Mouse (Mus musculus) gastrocnemius, adult 8-10 months (tissue): Measurements from ENCODE around the gene Isg20l2. TPM values are rescaled to one million over a fixed set of nuclear protein-coding genes. Genes with fewer than 3 reads are reported as not detected.
A peak's percentile ranks its signal among the peaks of the same experiment; 100 is the strongest.

ENCODE experiments used
- DNase-seq, 2 experiments: peaks; one replicate each; pipeline ENCODE4 v3.0.0; 2022; ENCODE audit warnings: low spot score in 2 of 2
- total RNA-seq, 4 experiments: library from RNA; stranded (reverse); gene quantifications; 2 replicates each; pipeline ENCODE4 v1.2.4; 2022

Isg20l2 gene
- total RNA-seq, 4 experiments from 2014 or later, result 5.8 to 7.6 (median 7.2) TPM

DNA sequence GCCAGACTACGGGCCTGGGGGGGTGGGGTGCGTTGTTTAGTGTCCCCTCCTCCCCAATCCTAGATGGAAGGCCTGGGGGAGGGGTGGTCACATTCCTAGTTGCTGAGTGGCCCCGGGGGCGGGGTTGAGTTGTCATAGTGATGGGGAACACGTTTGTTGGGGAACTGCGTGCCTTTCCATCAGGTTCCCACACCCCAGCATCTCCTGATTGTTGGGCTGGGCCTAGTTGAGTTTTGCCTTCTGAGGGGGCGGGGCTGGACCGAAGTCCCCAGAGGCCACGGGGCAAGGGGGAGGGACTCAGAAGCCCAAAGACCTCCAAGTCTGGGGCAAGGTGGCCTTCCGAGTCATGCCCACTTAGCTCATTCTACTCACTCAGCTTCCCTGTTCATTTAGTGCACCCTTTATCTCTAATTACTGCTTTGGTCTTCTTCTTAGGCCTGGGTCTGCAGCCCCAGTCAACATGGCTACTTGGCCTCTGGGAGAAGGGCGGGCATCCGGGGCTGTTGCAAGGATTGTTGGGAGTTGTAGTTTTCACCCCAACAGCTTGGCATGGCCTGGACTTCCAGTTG is 19.5 kb upstream of the Isg20l2 start:
- peak; percentile 80 to 83 for DNase-seq

DNA sequence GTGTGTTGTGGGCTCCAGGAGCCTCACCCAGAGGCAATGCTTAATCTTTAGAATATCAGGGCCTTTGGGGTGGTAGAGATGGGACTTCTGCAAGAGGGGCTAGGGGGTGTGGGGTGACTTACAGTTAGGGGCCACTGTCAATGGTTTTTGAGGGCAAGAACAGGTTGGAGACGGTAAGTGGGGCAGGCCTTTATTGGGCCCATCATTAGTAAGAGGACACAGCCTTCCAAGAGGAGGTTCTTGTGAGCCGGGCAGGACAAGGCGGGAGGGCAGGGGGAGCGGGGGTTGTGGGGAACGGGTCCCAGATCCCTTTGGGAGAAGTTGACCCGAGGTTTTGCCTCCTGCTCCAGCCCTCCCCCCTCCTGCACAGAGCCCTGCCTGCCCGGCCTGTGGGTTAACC is 16.6 kb upstream of the Isg20l2 start:
- no peak for DNase-seq

DNA sequence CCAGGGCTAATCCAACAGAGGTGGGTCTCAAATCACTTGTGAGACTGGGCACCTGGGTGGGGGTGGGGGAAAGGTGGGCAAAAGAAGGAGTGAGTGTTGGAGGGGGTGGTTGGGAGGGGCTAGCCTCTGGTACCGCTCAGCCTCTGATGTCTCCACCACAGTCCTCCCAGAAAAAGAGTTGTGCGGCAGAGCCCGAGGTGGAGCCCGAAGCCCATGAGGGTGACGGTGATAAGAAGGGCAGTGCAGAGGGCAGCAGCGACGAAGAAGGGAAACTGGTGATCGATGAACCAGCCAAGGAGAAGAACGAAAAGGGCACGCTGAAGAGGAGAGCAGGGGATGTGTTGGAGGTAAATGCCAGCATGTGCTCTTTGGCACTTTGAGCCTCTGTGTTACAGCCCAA is 16.2 kb upstream of the Isg20l2 start:
- DNase-seq, result no peak

DNA sequence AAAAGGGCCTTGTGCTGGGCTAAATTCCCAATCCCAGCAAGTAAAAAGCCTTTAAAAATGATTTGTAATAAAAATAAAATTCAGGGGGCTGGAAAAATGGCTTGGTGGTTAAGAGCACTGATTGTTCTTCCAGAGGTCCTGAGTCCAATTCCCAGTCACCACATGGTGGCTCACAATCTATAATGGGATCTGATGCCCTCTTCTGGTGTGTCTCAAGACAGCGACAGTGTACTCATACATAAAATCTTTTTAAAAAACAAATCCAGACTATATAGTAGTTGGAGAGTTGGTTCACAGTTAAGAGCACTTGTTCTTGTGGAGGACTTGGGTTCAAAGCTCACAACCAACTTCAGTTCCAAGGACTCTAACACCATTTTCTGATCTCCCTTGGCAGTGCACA is 13.1 kb upstream of the Isg20l2 start:
- DNase-seq, result no peak

DNA sequence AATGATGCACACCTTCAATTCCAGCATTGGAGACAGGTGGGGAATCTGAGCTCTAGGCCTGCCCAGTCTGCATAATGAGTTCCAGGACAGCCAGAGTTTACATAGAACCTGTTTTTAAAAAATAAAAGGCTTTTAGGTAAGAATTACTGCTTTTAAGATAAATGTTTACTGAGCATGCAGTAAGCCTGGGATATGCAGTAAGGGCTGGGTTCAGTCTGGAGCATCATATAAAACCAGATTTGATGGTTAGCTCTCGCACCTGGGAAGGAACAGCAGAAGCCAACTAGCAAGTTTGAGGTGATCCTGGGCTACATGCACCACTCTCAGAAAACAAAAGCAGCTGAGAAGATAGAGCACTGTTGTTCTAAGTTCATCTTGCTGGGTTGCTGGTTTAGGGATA is 11.6 kb upstream of the Isg20l2 start:
- DNase-seq, result no peak

DNA sequence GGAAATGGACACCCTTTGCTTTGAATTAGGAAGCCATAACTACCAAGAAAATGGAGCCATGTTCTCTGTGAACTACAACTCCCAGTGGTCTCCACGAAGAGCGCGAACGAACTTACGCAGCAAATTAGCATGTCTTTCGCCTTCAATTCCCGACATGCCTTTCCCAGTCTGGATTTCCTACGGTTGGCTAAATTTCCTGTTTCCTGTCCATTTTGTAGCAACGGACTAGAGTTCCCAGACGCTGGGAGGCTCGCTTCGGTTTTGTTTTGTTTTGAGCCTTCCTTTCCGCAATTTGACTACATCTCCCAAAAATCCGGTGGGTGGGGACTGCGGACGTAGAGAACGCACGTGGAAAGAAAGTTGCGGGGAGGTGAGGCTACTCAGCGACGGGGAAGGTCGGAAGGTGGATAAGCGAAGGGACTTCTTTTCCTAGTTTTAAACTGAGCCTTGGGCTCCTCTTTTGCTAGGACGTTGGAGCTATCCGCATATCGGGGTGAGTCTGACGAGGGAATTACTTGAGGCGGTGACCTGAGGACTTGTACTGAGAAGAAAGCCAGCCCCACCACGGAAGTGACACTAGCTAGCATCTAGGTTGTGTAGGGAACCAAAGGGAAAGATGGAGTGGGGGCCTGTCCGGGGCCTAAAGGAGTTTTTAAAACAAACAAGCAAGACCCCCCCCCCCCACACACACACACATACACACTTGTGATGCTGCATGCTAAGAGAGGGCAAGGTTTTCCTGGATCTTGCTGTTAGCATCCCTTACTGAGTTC is 10.6 kb upstream of the Isg20l2 start, which contains the start of gene Mrpl24:
Mrpl24 (plus strand) TSS at position 171 of the 773 bp plus-strand sequence.
- DNase-seq, result peak; percentile 57 to 62

DNA sequence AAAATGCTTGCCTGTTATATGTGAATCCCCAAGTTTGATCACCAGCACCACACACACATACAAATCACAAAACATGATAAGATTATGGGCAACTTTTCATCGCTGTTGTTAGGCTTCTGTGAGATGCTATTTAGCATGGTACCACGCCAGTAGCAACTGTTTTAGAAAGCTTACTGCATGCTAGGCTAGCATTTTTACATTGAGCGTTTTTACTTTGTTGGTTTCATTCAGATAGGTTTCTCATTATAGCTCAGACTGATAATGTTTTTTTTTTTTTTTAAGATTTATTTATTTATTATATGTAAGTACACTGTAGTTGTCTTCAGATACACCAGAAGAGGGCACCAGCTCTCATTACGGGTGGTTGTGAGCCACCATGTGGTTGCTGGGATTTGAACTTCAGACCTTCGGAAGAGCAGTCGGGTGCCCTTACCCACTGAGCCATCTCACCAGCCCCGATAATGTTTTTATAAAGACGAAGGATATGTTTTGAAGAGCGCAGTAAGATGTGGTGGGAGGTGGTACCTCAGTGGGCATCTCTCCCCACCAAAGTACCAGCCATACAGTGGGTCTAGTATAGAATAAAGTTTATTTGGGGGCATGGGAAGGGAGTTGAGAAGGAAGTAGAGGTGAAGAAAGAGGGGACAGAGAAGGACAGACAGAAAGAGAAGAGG is 9.7 kb upstream of the Isg20l2 start:
- no peak for DNase-seq

DNA sequence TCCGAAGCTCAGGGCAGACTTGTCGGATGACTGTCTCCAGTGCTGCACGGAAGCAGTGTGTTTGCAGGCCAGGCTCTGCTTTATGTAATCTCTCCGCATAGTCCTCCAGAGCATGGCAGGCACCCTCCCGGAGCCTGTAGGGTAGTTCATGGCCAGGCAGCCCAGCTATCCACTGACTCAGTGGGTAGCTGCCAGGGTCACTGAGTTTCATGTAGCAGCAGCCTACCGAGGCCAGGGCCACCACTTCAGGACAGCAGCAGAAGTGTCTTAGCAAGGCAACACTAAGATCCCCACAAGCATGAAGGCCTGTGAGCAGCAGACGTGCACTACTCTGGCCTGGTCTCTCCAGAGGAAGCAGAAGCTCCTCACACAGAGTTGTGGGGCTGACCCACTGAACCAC is 5.1 kb upstream of the Isg20l2 start:
- DNase-seq, result no peak

DNA sequence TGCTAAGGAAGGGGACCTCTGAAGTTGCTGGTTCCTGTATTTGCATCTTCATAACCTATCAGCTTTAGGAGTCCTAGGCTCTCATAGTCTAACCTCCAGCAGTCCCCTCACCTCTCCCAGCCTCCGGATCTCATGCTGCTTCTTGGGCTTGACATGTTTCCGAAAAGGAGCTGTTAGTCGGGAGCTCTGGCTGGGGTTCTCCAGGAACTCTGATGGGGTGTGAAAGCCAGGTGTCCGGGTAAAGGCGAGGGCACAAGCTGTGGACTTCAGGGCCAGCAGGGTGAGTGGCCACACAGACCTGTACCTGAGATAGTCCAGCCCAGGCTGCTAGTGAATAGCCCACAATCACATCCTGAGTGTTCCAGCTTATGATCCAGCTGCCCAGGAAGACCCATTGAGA is 2.7 kb upstream of the Isg20l2 start:
- no peak for DNase-seq

DNA sequence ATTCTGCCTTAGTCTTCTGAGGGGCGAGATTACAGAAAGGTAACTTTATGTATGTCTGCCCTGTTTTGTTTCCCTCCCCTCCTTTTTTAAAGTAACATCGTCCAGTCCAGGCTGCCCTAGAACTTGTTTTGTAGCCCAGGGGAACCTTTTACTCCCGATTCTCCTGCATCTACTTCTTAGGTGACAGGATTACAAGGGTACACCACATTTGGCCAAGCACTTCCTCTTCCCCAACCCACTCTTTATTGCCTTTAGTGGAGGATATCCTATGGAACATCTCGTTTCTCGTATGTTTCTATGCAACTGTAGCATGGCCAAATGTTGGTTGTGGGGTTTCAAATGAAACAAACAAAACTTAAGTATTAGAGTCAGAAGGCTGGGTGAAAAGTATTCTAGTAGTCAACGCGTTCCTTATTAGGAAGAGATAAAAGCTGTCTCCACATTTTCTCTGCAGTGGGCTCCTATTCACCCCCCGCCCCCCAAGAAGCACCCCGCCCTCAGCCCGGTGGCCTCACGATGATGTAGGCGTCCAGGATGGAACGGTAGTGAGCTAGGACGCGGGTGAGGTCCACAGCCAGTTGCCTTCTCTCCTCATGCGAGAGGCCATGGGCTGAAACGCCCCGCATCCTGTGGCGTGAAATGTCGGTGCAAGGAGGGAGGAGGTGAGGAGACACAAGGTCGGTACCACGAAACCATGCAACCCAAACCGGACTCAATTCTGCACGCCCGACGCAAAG is 605 bp upstream of the Isg20l2 start:
- no peak for DNase-seq

DNA sequence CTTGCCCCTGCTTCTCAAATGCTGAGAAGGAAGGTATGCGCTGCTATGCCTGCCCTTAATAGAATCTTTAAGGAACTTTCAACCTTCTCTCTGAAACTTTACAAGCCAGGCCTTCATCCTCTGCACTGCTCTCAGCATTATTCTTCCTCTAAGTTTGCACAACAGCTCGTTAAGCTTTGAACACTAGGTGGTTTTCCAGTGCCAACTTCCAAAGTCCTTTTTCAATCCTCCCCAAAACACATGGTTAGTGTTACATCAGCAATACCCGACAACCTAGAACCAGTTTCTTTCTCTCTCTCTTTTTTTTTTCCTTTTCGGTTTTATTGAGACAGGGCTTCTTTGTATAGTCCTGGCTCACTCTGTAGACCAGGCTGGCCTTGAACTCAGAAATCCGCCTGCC is 3.9 kb downstream of the Isg20l2 start:
- no peak for DNase-seq

DNA sequence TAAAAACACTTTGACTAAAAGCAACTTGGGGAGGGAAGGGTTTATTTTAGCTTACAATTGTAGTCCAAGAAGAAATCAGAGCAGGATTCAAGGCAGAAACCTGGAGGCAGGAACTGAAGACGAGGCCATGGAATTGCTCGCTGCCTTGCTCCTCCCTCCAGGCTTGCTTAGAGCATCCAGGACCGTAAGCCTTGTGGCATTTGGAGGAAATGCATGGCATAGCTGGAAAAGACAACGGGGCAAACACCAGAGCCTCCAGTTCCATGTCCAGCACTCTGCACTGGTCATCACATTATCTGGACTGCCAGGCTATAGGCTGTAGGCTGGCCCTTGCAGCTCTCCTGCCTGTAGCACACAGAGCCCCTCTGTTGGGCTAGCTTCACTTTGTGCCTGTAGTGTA is 4.4 kb downstream of the Isg20l2 start:
- DNase-seq, result no peak

DNA sequence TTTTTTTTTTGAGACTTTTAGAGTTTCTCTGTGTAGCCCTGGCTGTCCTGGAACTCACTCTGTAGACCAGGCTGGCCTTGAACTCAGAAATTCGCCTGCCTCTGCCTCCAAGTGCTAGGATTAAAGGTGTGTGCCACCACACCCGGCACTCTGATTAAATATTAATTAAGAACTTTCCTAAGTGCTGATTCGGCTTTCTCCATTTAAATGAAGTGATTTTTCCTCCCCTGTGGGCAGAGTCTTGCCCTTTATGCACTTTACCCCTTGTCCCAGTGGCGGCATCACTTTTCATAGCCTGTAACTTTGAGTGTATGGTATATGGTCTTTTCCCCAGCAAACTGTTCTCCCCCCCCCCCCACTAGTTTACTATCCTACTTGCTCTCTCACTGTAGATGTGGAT is 5.1 kb downstream of the Isg20l2 start:
- no peak for DNase-seq

DNA sequence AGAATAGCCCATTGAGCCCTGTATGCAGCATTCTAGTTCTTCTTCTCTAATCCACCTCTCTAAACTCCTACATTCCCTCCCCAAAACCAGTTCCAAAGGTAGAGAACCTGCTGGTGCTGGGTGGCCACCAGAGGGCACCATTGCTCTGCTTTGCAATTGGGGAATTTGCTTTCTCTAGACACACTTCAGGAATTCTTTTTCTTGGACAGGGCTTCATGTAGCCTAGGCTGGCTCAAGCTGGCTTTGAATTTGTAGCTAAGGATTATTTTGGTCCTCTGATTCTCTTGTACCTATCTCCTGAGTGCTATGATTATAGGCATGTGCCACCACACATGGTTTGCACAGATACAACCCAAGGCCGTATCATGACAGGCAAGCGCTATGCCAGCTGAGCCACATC is 5.7 kb downstream of the Isg20l2 start:
- DNase-seq, result peak in 1 of 2 experiments; percentile 32

DNA sequence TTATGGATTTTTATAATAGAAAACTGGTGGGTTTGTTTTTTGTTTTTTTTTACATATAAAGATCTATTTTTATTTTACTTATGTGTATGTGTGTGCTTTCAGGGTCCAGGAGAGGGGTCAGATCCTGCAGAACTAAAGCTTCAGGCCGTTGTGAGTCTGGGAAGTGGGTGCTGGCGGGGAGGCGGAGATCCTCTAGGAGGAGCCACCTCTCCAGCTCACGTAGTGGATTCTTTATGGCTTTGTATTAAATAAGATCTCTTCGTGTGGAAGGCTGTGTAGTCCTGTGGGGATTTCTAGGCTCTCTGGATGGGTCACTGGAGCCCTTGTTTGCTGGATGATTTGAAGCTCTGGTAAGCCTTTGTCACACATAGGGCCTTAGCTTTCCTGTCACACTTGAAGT is 10.5 kb downstream of the Isg20l2 start:
- DNase-seq, result no peak

DNA sequence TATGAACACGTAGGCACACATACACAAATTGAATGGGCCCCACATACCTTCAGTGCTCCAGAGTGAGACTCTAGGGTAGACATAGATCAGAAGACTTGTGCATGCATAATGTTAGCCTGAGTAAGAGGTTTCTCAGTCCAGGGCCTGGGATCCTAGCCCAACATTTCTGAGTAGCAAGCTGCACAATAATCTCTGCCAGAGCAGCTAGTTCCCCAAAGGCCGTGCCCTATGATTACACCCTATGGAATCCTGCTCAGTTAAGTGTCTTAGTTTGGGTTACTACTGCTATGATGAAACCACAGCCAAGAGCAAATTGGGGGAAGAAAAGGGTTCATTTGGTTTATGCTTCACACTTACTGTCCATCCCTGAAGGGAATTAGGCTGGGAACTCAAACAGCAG is 12.4 kb downstream of the Isg20l2 start:
- DNase-seq, result no peak

DNA sequence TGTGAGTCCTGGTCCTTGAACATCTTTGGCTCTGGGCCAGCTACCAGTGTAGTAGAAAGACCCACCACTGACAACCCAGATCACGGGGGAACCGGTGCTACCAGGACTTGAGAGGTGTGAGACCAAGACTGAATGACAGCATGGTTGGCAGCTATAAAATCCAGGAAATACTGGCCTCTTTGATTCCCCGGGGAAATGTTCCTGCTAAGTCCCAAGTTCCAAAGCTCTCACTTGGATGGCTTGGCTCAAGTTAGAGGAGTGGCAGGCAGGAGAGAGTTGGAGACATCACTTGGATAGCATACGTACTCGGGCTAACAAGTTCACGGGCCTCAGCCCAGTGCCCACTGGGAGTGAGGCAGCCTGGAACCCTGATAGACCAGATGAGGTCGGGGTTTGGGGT is 13.5 kb downstream of the Isg20l2 start:
- no peak for DNase-seq

DNA sequence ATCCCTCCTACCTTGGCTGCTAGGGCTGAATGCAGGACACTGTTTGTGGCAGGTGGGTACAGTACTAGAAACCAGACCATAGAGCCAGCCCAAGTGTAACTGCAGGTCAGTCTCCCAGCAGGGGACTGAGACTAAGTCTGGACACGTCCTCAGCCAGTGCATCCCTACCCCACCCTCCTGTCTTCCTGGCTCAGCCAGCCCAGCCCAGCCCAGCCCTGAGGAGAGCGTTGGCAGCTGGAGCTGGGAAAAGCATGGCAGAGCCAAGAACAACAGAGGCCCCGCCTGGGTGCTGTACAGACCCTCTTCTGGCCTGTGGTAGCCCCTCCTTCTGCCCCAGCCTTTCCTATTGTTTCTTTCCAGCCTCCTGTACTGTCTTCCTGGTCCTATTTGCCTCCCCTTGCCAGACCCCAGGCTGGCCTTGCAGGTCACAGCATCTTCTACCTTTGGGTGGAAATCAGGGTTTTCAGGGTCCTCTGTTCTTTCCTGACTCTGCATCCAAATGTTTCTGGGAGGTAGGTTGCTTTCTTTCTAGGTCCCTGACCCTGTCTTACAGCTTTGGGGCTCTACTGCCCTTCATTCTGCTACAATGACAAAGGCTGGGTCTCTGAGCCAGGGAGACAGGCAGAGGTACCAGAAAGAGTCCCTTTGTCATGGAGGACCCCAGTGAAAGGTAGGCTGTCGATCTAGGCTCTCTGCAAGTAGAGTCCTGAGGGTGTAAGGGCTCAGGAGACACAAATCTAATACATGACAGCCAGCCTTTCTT is 14.9 kb downstream of the Isg20l2 start:
- DNase-seq, result no peak

DNA sequence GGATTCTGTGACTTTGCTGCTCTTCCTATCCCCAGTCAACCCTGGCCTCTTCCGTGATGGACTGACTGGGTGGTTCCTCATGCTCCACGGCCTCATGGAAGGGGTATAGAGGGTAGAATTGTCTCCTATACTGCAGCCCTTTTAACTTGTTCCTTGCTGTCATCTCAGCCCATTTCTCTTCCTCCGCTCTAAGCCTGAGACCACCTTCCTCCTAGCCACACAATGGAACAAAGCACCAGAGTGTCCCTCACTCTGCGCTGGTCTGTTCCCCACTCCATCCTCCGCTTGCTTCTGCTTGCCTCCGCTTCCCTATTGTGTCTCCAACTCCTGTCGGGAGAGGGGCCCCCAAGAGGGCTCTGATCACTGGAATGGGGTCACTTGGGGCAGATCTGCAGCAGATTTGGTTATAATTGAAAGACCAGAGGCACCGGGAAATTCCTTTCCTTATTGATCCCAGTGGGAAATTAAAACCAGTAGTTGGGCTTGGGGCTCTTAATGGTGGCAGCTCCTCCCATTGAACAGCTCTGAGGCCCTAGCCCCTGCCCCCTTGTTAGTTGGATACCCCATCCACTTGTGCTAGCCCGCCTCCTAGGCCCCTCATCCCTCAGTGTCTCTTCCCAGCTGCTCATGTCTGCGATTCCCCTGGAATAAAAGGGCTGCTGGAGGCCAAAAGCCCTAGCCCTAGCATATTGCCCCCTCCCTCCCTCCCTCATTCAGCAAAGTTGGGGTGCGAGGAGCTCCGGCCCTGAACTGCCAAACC is 15.8 kb downstream of the Isg20l2 start:
- no peak for DNase-seq

DNA sequence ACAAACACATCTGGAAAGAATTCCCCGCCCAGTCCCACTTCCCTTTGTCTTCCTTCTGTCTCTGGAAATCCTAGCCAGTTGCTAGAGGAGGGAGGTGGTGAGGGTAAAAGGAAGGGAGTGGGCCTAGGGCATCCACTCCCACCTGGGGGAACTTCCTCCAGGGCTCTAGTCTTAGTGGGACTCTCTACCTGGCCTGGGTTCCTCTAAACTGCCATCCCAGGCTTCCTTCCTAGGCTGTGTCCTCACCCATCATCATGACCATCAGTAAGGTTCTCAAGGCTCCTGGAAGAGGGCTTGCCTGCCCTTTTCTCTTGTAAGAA is 16.4 kb downstream of the Isg20l2 start:
- DNase-seq, result no peak
